Mouse (Mus musculus): ENCODE measurements around the gene Sema5b.

DNA sequence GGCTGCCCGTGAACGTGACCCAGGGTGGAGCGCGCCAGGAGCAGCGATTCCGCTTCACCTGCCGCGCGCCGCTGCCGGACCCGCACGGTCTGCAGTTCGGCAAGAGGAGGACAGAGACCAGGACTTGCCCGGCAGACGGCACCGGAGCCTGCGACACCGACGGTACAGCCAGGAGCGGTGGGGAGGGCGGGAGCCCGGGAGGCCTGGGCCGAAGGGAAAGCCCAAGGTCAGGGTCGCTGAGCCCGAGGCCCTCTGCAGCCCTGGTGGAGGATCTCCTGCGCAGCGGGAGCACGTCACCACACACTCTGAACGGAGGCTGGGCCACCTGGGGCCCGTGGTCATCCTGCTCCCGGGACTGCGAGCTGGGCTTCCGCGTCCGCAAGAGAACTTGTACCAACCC lies 119.3 kb downstream of the Sema5b start:
- no peak for TF ChIP-seq MAFK (IDR thresholded peaks at IDR 0.05; ENCODE audit: insufficient read depth, low read depth, low read length)
- TF ChIP-seq CHD2 (IDR thresholded peaks at IDR 0.05; ENCODE audit: low read depth, low read length), result no peak

All from ES-E14 (cell line).